In the genomic region with DNA sequence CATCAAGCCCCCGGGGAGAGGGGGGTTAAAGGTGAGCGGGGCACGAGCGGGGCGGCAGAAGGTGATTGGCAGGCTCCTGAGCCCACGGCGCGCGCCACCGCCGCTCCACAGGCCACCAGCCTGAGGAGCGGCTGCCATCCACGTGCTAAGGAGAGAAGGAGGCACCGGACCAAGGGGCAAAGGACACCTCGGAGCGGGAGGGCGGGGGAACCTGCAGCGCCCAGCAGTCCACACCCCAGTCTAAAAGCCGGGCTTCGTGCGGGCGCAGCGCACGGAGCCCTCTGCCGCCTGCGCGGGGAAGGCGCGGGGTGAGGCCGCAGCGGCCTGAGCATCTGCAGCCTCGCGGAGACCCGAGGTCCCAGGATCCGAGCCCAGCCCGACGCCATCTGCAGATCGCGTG, we compare ENCODE assay signal across 8 mouse cellular contexts. TPM values are rescaled to one million over a fixed set of nuclear protein-coding genes. Genes with fewer than 3 reads are reported as not detected.
A peak's percentile ranks its signal among the peaks of the same experiment; 100 is the strongest.
DNase-seq lines count a peak whose midpoint lies in the region; ATAC-seq and TF ChIP-seq lines count a peak whose summit lies in the region.

A gene (plus strand): TSS at position 238 of the 400 bp plus-strand sequence.

- no peak for TF ChIP-seq CTCF in testis, adult 2 months (IDR thresholded peaks at IDR 0.05; ENCODE audit: control insufficient read depth, insufficient read depth, insufficient replicate concordance, low read depth, low read length)
- no peak for TF ChIP-seq CTCF in midbrain, postnatal 0 days (IDR thresholded peaks at IDR 0.05)

- no peak within 1 kb of the TSS for H3K9ac ChIP-seq in midbrain, postnatal 0 days (replicated peaks; ENCODE audit: low read length, poor library complexity, severe bottlenecking)

- intact Hi-C loops in gastrocnemius, postnatal 36 days (cut with DNase I) = no loop called here

- no peak for TF ChIP-seq POLR2A in testis, adult 2 months (IDR thresholded peaks at IDR 0.05; ENCODE audit: control insufficient read depth, low read depth, low read length)

- no peak within 1 kb of the TSS for H3K4me2 ChIP-seq in midbrain, postnatal 0 days (ENCODE audit: low read depth, low read length, poor library complexity, severe bottlenecking)

- peak within 1 kb of the TSS; percentile 58 for H3K4me3 ChIP-seq in testis, adult 2 months (ENCODE audit: control insufficient read depth, low read depth, low read length)
- 0 out of 2 replicates have a peak within 1 kb of the TSS, but pooled peaks have one; percentile 6 for H3K4me3 ChIP-seq in midbrain, postnatal 0 days (ENCODE audit: low read depth, low read length)

- peaks cover 8% of the 10 kb centered on the region for H3K4me1 ChIP-seq in testis, adult 2 months (ENCODE audit: control insufficient read depth, insufficient read depth, low read length)
- H3K4me1 ChIP-seq in midbrain, postnatal 0 days (ENCODE audit: insufficient read depth, low read length) = no peaks in the 10 kb centered on the region

- ATAC-seq in midbrain, postnatal 0 days (ENCODE audit: low FRiP score) = no peak

- no peaks in the 10 kb centered on the region for H3K36me3 ChIP-seq in testis, adult 2 months (ENCODE audit: control insufficient read depth, insufficient read depth, low read length)
- no peaks in the 10 kb centered on the region for H3K36me3 ChIP-seq in midbrain, postnatal 0 days (ENCODE audit: insufficient read depth, low read length)

- no peaks in the 10 kb centered on the region for H3K27me3 ChIP-seq in testis, adult 2 months (ENCODE audit: control insufficient read depth, insufficient read depth, low read length)
- peaks cover 32% of the 10 kb centered on the region for H3K27me3 ChIP-seq in midbrain, postnatal 0 days (ENCODE audit: insufficient read depth, low read length)

- H3K9me3 ChIP-seq in midbrain, postnatal 0 days (ENCODE audit: low read length) = no peaks in the 10 kb centered on the region

- no peak for DNase-seq in testis, postnatal 14 days (ENCODE audit: low spot score)
- DNase-seq in gastrocnemius, postnatal 36 days = no peak
- DNase-seq in kidney, adult 9 months = peak; percentile 85
- DNase-seq in midbrain, postnatal 0 days (ENCODE audit: low spot score) = no peak
- DNase-seq in Muller cell, postnatal 12 days (ENCODE audit: inconsistent ontology term) = no peak
- DNase-seq in right cerebral cortex, adult 2 months (ENCODE audit: low spot score in 2 of 2) = no peak
- no peak for DNase-seq in thymus, postnatal 14 days

- 4% methylated on average over 39 of the region's 39 CpGs for WGBS in midbrain, postnatal 0 days

- H3K27ac ChIP-seq in testis, adult 2 months (ENCODE audit: control insufficient read depth, insufficient read depth, low read depth, low read length) = no peak within 1 kb of the TSS
- no peak within 1 kb of the TSS for H3K27ac ChIP-seq in midbrain, postnatal 0 days (ENCODE audit: low read depth, low read length)

RNA-seq across cellular contexts. Expression of the gene that starts here (rescaled TPM):
- 16.7 and 19.6 TPM in 2 replicates for polyA plus RNA-seq in testis, adult 2 months (2012; rRNA removed)
- 10 to 100 TPM; 62.4 to 79.9 TPM for total RNA-seq in gastrocnemius, postnatal 36 days (2021)
- total RNA-seq in midbrain, postnatal 0 days (2014; rRNA removed) = 0.38 and 1.2 TPM in 2 replicates
- 0.79 and 1.2 TPM in 2 replicates for polyA plus RNA-seq in midbrain, postnatal 0 days (2015; fragmentation: Nextera tagmentation; extraction: Ambion mirVana)

Comparison
In these comparisons a context has a peak if more than half of its experiments do, and no peak if none do; other contexts are left out.
1. RNA of the gene that starts here (total RNA-seq): 62.4 to 79.9 TPM in gastrocnemius, postnatal 36 days; 0.38 to 1.2 TPM in midbrain, postnatal 0 days; every median in the first group is over 10 times any median in the second.